Mouse (Mus musculus): ENCODE results near the gene Slc16a10. TPM values are rescaled to one million over a fixed set of nuclear protein-coding genes. Genes with fewer than 3 reads are reported as not detected.
"Not testable (repeated sequence)": the region's sequence is repeated elsewhere in the genome, so short reads cannot be mapped to it uniquely, and the experiment has no call there.

Slc16a10 gene
- polyA plus RNA-seq, 1 experiment from 2014 or later = 6.2 TPM

- DNase-seq (ENCODE audit: low spot score) = peak; percentile 44
- no peak for ATAC-seq (replicated peaks; ENCODE audit: low FRiP score)
- Histone ChIP-seq H3K4me2 (ENCODE audit: low read depth, low read length, severe bottlenecking) (no peak overlapping the region), H3K27ac (ENCODE audit: low read depth, low read length) (no peak overlapping the region), H3K9ac (ENCODE audit: low read length) (no peak overlapping the region), H3K4me1 (replicated peaks; ENCODE audit: control insufficient read depth, insufficient read depth, low read length) (no peaks in the 10 kb centered on the region), H3K27me3 (ENCODE audit: control insufficient read depth, insufficient read depth, low read length) (no peaks in the 10 kb centered on the region), H3K9me3 (ENCODE audit: control insufficient read depth, low read length) (no peaks in the 10 kb centered on the region), H3K4me3 (ENCODE audit: low read depth, low read length) (no peak overlapping the region), H3K36me3 (ENCODE audit: control insufficient read depth, insufficient read depth, low read length) (no peaks in the 10 kb centered on the region)
- 84% methylated on average over 11 of the region's 11 CpGs for WGBS
Observed at GRCm38 (mm10) chr10:40009591-40009990, 132.5 kb downstream of the Slc16a10 start.

GRCm38 (mm10) chr10:40008847-40009246 is 133.2 kb downstream of the Slc16a10 start:
- H3K27ac ChIP-seq (ENCODE audit: low read depth, low read length); H3K9me3 ChIP-seq (ENCODE audit: control insufficient read depth, low read length); ATAC-seq (replicated peaks; ENCODE audit: low FRiP score); H3K4me3 ChIP-seq (ENCODE audit: low read depth, low read length); H3K4me1 ChIP-seq (replicated peaks; ENCODE audit: control insufficient read depth, insufficient read depth, low read length); H3K4me2 ChIP-seq (ENCODE audit: low read depth, low read length, severe bottlenecking); H3K9ac ChIP-seq (ENCODE audit: low read length); H3K36me3 ChIP-seq (ENCODE audit: control insufficient read depth, insufficient read depth, low read length); H3K27me3 ChIP-seq (ENCODE audit: control insufficient read depth, insufficient read depth, low read length): not testable (repeated sequence)
- peak; percentile 23 for DNase-seq (ENCODE audit: low spot score)
- WGBS = 82% methylated on average over 4 of the region's 4 CpGs

GRCm38 (mm10) chr10:40007953-40008352 is 134.1 kb downstream of the Slc16a10 start:
- peak; percentile 42 for DNase-seq (ENCODE audit: low spot score)
- WGBS = 93% methylated on average over 4 of the region's 4 CpGs
- Histone ChIP-seq H3K9ac (ENCODE audit: low read length) (no peak overlapping the region), H3K36me3 (ENCODE audit: control insufficient read depth, insufficient read depth, low read length) (no peaks in the 10 kb centered on the region), H3K9me3 (ENCODE audit: control insufficient read depth, low read length) (no peaks in the 10 kb centered on the region), H3K4me3 (ENCODE audit: low read depth, low read length) (no peak overlapping the region), H3K4me1 (replicated peaks; ENCODE audit: control insufficient read depth, insufficient read depth, low read length) (no peaks in the 10 kb centered on the region), H3K27ac (ENCODE audit: low read depth, low read length) (no peak overlapping the region), H3K4me2 (ENCODE audit: low read depth, low read length, severe bottlenecking) (no peak overlapping the region), H3K27me3 (ENCODE audit: control insufficient read depth, insufficient read depth, low read length) (no peaks in the 10 kb centered on the region)
- ATAC-seq (replicated peaks; ENCODE audit: low FRiP score) = no peak

GRCm38 (mm10) chr10:40006963-40007362 is 135.1 kb downstream of the Slc16a10 start:
- H3K4me2 ChIP-seq (ENCODE audit: low read depth, low read length, severe bottlenecking) = no peak overlapping the region
- 59% methylated on average over 10 of the region's 10 CpGs for WGBS
- H3K27me3 ChIP-seq (ENCODE audit: control insufficient read depth, insufficient read depth, low read length) = no peaks in the 10 kb centered on the region
- H3K9me3 ChIP-seq (ENCODE audit: control insufficient read depth, low read length) = no peaks in the 10 kb centered on the region
- no peaks in the 10 kb centered on the region for H3K36me3 ChIP-seq (ENCODE audit: control insufficient read depth, insufficient read depth, low read length)
- H3K27ac ChIP-seq (ENCODE audit: low read depth, low read length) = no peak overlapping the region
- H3K4me3 ChIP-seq (ENCODE audit: low read depth, low read length) = no peak overlapping the region
- peak; percentile 47 for DNase-seq (ENCODE audit: low spot score)
- H3K9ac ChIP-seq (ENCODE audit: low read length) = no peak overlapping the region
- no peak for ATAC-seq (replicated peaks; ENCODE audit: low FRiP score)
- no peaks in the 10 kb centered on the region for H3K4me1 ChIP-seq (replicated peaks; ENCODE audit: control insufficient read depth, insufficient read depth, low read length)

GRCm38 (mm10) chr10:40000746-40001145 is 141.3 kb downstream of the Slc16a10 start:
- Histone ChIP-seq H3K27ac (ENCODE audit: low read depth, low read length) (no peak overlapping the region), H3K9me3 (ENCODE audit: control insufficient read depth, low read length) (no peaks in the 10 kb centered on the region), H3K4me3 (ENCODE audit: low read depth, low read length) (no peak overlapping the region), H3K9ac (ENCODE audit: low read length) (no peak overlapping the region), H3K27me3 (ENCODE audit: control insufficient read depth, insufficient read depth, low read length) (no peaks in the 10 kb centered on the region), H3K4me2 (ENCODE audit: low read depth, low read length, severe bottlenecking) (no peak overlapping the region), H3K36me3 (ENCODE audit: control insufficient read depth, insufficient read depth, low read length) (no peaks in the 10 kb centered on the region), H3K4me1 (replicated peaks; ENCODE audit: control insufficient read depth, insufficient read depth, low read length) (no peaks in the 10 kb centered on the region)
- no peak for DNase-seq (ENCODE audit: low spot score)
- no peak for ATAC-seq (replicated peaks; ENCODE audit: low FRiP score)
- 94% methylated on average over 2 of the region's 2 CpGs for WGBS

GRCm38 (mm10) chr10:39991155-39991554 is 150.9 kb downstream of the Slc16a10 start:
- no peak overlapping the region for H3K4me3 ChIP-seq (ENCODE audit: low read depth, low read length)
- WGBS = 76% methylated on average over 4 of the region's 4 CpGs
- DNase-seq (ENCODE audit: low spot score) = no peak

GRCm38 (mm10) chr10:39986466-39986865 is 155.6 kb downstream of the Slc16a10 start, which contains the start of gene Mfsd4b5:
TSS of gene Mfsd4b5 (minus strand) at chr10:39986646.
- H3K9ac ChIP-seq (ENCODE audit: low read length) = no peak within 1 kb of the TSS
- H3K27ac ChIP-seq (ENCODE audit: low read depth, low read length) = no peak within 1 kb of the TSS
- peak; percentile 20 for DNase-seq (ENCODE audit: low spot score)
- no peaks in the 10 kb centered on the region for H3K36me3 ChIP-seq (ENCODE audit: control insufficient read depth, insufficient read depth, low read length)
- 92% methylated on average over 12 of the region's 12 CpGs for WGBS
- no peaks in the 10 kb centered on the region for H3K4me1 ChIP-seq (replicated peaks; ENCODE audit: control insufficient read depth, insufficient read depth, low read length)
- H3K27me3 ChIP-seq (ENCODE audit: control insufficient read depth, insufficient read depth, low read length) = no peaks in the 10 kb centered on the region
- H3K4me2 ChIP-seq (ENCODE audit: low read depth, low read length, severe bottlenecking) = no peak within 1 kb of the TSS
- H3K4me3 ChIP-seq (ENCODE audit: low read depth, low read length) = no peak within 1 kb of the TSS
- ATAC-seq (replicated peaks; ENCODE audit: low FRiP score) = no peak
- no peaks in the 10 kb centered on the region for H3K9me3 ChIP-seq (ENCODE audit: control insufficient read depth, low read length)

More at GRCm38 (mm10) chr10:39991155-39991554, 150.9 kb downstream of the Slc16a10 start:
- Histone ChIP-seq H3K9me3 (ENCODE audit: control insufficient read depth, low read length) (no peaks in the 10 kb centered on the region), H3K9ac (ENCODE audit: low read length) (no peak overlapping the region), H3K36me3 (ENCODE audit: control insufficient read depth, insufficient read depth, low read length) (no peaks in the 10 kb centered on the region), H3K27ac (ENCODE audit: low read depth, low read length) (no peak overlapping the region), H3K4me1 (replicated peaks; ENCODE audit: control insufficient read depth, insufficient read depth, low read length) (no peaks in the 10 kb centered on the region), H3K4me2 (ENCODE audit: low read depth, low read length, severe bottlenecking) (no peak overlapping the region), H3K27me3 (ENCODE audit: control insufficient read depth, insufficient read depth, low read length) (no peaks in the 10 kb centered on the region)
- ATAC-seq (replicated peaks; ENCODE audit: low FRiP score) = no peak

Other genes with a start within 250 kb of the Slc16a10 start
- gene Mfsd4b4, start 243.0 kb downstream of the Slc16a10 start, polyA plus RNA-seq (2014; fragmentation: Nextera tagmentation; extraction: Ambion mirVana) = 4.9 and 5.4 TPM in 2 replicates
- not detected in 2 replicates for gene Mfsd4b2, start 215.3 kb downstream of the Slc16a10 start, polyA plus RNA-seq (2014; fragmentation: Nextera tagmentation; extraction: Ambion mirVana)
- 0.13 TPM in 1 of 2 replicates, not detected in the other for gene Mfsd4b3, start 182.1 kb downstream of the Slc16a10 start, polyA plus RNA-seq (2014; fragmentation: Nextera tagmentation; extraction: Ambion mirVana)
- 0.08 TPM in 1 of 2 replicates, not detected in the other for gene Mfsd4b5, start 155.6 kb downstream of the Slc16a10 start, polyA plus RNA-seq (2014; fragmentation: Nextera tagmentation; extraction: Ambion mirVana)
- not detected in 2 replicates for gene Mfsd4b1, start 117.0 kb downstream of the Slc16a10 start, polyA plus RNA-seq (2014; fragmentation: Nextera tagmentation; extraction: Ambion mirVana)
- gene Rpf2, start 104.8 kb upstream of the Slc16a10 start, polyA plus RNA-seq (2014; fragmentation: Nextera tagmentation; extraction: Ambion mirVana) = 74.8 and 77.7 TPM in 2 replicates
- gene Gtf3c6, start 115.8 kb upstream of the Slc16a10 start, polyA plus RNA-seq (2014; fragmentation: Nextera tagmentation; extraction: Ambion mirVana) = 139 and 146 TPM in 2 replicates
- 94.8 and 108 TPM in 2 replicates for gene Amd1, start 159.9 kb upstream of the Slc16a10 start, polyA plus RNA-seq (2014; fragmentation: Nextera tagmentation; extraction: Ambion mirVana)
- gene Cdk19, start 197.3 kb upstream of the Slc16a10 start, polyA plus RNA-seq (2014; fragmentation: Nextera tagmentation; extraction: Ambion mirVana) = 8.0 and 9.4 TPM in 2 replicates